Mouse (Mus musculus) embryonic facial prominence, embryonic 13.5 days (tissue): ENCODE measurements around the gene Zfp688. TPM values are rescaled to one million over a fixed set of nuclear protein-coding genes. Genes with fewer than 3 reads are reported as not detected.
"Not testable (repeated sequence)": the region's sequence is repeated elsewhere in the genome, so short reads cannot be mapped to it uniquely, and the experiment has no call there.

Experiments
- ATAC-seq: fragments of 200-750 bp; cut with Nextera tagmentation; 2 replicates; pipeline ENCODE4 v1.8.0; 2017; ENCODE audit warnings: low read depth; ENCODE audit not compliant: insufficient number of reproducible peaks, insufficient read depth, low FRiP score, low TSS enrichment
- H3K27ac ChIP-seq: fragments of 300-500 bp; sonication (generic); 2 replicates; pipeline ENCODE4 v1.5.1; 2015; ENCODE audit warnings: moderate library complexity, mild to moderate bottlenecking, inconsistent platforms
- H3K27me3 ChIP-seq: fragments of 300-500 bp; sonication (generic); 2 replicates; pipeline ENCODE4 v1.6.1; 2015; ENCODE audit warnings: mild to moderate bottlenecking, inconsistent platforms
- H3K36me3 ChIP-seq: fragments of 300-500 bp; sonication (generic); 2 replicates; pipeline ENCODE4 v1.6.1; 2015; ENCODE audit warnings: mild to moderate bottlenecking, inconsistent platforms
- H3K4me1 ChIP-seq: fragments of 300-500 bp; sonication (generic); 2 replicates; pipeline ENCODE4 v1.6.1; 2015; ENCODE audit warnings: inconsistent platforms
- H3K4me2 ChIP-seq: fragments of 300-500 bp; sonication (generic); 2 replicates; pipeline ENCODE4 v1.6.1; 2015; ENCODE audit warnings: moderate library complexity, mild to moderate bottlenecking, inconsistent platforms
- H3K4me3 ChIP-seq: fragments of 300-500 bp; sonication (generic); 2 replicates; pipeline ENCODE4 v1.5.1; 2015; ENCODE audit warnings: mild to moderate bottlenecking, inconsistent platforms
- H3K9ac ChIP-seq: fragments of 300-500 bp; sonication (generic); 2 replicates; pipeline ENCODE4 v1.6.1; 2015; ENCODE audit warnings: mild to moderate bottlenecking, inconsistent platforms
- H3K9me3 ChIP-seq: fragments of 300-500 bp; sonication (generic); 2 replicates; pipeline ENCODE4 v1.6.1; 2016; ENCODE audit warnings: inconsistent platforms
- WGBS: fragments of 180-500 bp; shearing (Covaris S2); methylation state at CpG from one replicate; pipeline ENCODE4 v1.1.7; 2015; ENCODE audit warnings: mixed read lengths; 5-methylcytosine and 5-hydroxymethylcytosine counted together
- polyA plus RNA-seq: library from polyadenylated mRNA; unstranded; fragments of >200 nt; fragmentation: Nextera tagmentation; extraction: Ambion mirVana; gene quantifications from 2 replicates; pipeline ENCODE4 v1.2.1, GENCODE M21; 2015

Gene Zfp688
- polyA plus RNA-seq, 1 experiment from 2014 or later = 29.3 TPM

DNA sequence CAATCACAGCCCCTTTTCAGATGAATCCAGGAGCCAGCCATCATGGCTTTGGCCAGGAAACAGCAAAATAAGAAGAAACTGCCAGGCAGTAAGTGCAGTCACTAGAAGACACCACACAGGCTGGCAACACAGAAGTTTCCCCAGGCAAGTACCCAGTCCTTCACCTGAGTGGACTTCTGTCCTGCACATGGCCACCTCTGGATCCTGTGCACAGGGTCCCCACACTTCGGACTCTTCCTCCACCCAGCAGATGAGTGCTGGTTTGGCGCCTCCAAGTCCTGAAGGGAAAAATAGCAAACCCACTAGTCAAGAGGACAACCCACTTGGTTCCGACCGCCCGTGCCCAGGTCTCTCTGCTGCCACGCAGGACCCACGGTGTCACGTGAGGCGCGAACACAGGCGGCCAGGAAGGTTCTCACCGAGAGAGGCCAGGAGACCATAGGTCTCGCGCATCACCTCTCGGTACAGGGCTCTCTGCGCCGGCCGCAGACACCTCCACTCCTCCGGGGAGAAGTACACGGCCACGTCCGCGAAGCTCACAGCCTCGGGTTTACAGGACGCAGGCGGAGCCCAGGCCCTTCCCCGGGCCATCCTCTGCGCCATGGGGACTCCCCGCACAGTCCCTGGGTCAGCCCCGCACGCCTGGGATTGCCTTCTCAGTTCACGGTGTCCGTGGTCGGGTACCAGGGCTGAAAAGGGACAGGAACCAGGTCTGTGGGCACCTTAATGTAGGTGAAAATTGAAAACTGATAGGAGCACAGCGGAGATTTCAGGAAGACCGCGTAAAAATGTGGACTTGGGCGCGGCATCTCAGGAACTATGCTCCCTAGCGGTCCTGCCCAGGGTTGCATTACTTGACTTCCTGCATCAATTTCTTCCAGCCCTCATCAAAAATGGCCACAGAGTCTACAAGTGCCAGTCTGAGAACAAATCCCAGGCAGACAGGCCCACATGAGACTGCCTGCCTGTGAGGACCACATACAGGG, 15.6 kb downstream of the Zfp688 start, which contains the start of gene Zfp764:
TSS of gene Zfp764 (minus strand) at position 821 of the 986 bp plus-strand sequence.
- Histone ChIP-seq H3K4me2 (peak within 1 kb of the TSS; percentile 91), H3K4me3 (peak within 1 kb of the TSS; percentile 59), H3K9ac (peak within 1 kb of the TSS; percentile 84), H3K27ac (peak within 1 kb of the TSS; percentile 77; the same call in 1 of the 2 replicates)
- H3K27me3 ChIP-seq, H3K4me1 ChIP-seq, H3K9me3 ChIP-seq, H3K36me3 ChIP-seq: not testable (repeated sequence)
- 7% methylated on average over 40 of the region's 40 CpGs for WGBS
- peak; percentile 78 for ATAC-seq

DNA sequence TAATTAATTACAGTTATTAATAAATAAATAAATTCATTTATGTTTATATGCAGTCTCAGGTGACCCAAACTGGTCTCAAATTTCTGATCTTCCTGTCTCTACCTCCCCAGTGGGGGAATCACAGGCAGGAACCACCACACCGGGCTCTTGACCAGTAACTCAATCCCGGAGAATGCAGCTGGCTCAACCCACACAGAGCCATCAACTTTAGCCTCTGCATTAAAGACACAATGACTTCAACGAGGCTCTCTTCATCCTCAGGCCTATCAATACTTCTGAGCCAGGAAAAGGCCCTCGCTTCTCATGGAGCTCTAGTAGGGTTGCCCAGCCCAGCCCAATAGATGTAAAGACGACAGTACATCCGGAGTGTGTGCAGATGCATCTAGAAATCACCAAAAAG, 17.8 kb downstream of the Zfp688 start:
- H3K4me3 ChIP-seq, H3K27ac ChIP-seq, H3K4me1 ChIP-seq, H3K4me2 ChIP-seq, H3K9me3 ChIP-seq, H3K9ac ChIP-seq, H3K27me3 ChIP-seq, H3K36me3 ChIP-seq, ATAC-seq: not testable (repeated sequence)
- WGBS = 94% methylated on average over 6 of the region's 6 CpGs

DNA sequence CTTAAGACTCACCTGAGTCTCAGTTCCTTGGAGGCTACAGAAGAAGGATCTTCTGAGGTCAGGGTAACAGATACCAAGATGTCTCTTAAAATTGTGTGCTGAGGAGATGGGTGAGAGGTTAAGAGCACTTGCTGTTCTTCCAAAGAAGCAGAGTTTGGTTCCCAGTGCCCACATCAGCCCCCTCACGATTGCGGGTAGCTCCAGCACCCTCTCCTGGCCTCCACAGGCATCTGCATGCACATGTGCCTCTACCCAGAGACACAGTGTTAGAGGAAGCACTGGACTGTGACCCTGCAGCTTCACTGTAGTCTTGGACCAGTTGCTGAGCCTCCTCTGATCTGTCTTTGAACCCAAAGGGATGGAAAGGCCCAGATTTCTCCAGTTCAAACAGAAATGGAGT, 18.9 kb downstream of the Zfp688 start:
- WGBS = 47% methylated on average over 2 of the region's 2 CpGs
- Histone ChIP-seq H3K9me3 (peaks cover 6% of the 10 kb centered on the region; the same call in 1 of the 2 replicates), H3K36me3 (peaks cover 8% of the 10 kb centered on the region), H3K27ac (no peak overlapping the region), H3K4me3 (no peak overlapping the region), H3K27me3 (no peaks in the 10 kb centered on the region), H3K9ac (no peak overlapping the region), H3K4me2 (no peak overlapping the region), H3K4me1 (no peaks in the 10 kb centered on the region)
- ATAC-seq = no peak

DNA sequence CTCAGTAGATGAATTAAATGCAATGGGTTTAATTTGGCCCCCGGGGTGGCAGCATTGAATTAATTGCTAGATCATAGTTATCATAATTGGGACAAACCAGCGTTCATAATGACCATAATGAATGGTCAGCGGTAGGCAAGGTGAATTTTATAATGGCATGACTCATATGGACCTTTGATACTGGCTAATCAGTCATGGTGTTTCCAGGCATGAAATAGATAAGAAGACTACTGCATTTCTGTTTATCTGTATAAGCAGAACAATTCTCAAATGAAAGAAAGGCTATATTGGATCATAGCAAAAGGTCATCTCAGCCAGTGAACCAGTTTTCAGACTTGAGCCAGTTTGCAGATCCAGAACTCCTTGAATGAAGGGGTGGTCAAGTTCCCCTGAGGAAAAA, 21.5 kb downstream of the Zfp688 start:
- peaks cover 8% of the 10 kb centered on the region for H3K36me3 ChIP-seq
- ATAC-seq = no peak
- no peaks in the 10 kb centered on the region for H3K4me1 ChIP-seq
- no peak overlapping the region for H3K27ac ChIP-seq
- WGBS = 61% methylated on average over 3 of the region's 3 CpGs
- peaks cover 6% of the 10 kb centered on the region; the same call in 1 of the 2 replicates for H3K9me3 ChIP-seq
- H3K4me2 ChIP-seq = no peak overlapping the region
- H3K9ac ChIP-seq = no peak overlapping the region
- H3K27me3 ChIP-seq = no peaks in the 10 kb centered on the region
- H3K4me3 ChIP-seq = no peak overlapping the region

DNA sequence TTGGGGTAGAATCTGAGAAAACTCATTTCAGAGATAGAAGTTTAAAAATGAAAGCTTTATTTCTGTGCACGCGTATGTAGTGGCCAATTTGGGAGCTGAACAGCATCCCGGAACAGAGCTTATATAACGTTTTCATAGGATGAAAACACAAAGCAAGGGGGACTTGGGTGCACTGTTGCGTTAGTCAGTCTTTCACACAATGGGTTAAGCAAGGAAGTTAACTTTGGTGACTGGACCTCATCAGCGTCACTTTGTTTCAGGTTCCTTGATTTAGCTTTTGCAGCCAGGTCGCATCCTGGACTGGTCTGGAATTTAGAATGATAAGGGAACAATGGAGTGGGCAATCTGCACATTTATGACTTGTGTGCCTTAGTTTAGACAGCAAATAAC, 27.9 kb downstream of the Zfp688 start:
- peak overlapping the region; percentile 88 for H3K27ac ChIP-seq
- H3K9me3 ChIP-seq = no peaks in the 10 kb centered on the region
- H3K4me2 ChIP-seq = peak overlapping the region; percentile 78
- peak overlapping the region; percentile 67 for H3K4me3 ChIP-seq
- no peak for ATAC-seq
- H3K27me3 ChIP-seq = no peaks in the 10 kb centered on the region
- peaks cover 13% of the 10 kb centered on the region for H3K36me3 ChIP-seq
- WGBS = 23% methylated on average over 7 of the region's 7 CpGs
- peaks cover 16% of the 10 kb centered on the region for H3K4me1 ChIP-seq
- peak overlapping the region; percentile 72 for H3K9ac ChIP-seq

DNA sequence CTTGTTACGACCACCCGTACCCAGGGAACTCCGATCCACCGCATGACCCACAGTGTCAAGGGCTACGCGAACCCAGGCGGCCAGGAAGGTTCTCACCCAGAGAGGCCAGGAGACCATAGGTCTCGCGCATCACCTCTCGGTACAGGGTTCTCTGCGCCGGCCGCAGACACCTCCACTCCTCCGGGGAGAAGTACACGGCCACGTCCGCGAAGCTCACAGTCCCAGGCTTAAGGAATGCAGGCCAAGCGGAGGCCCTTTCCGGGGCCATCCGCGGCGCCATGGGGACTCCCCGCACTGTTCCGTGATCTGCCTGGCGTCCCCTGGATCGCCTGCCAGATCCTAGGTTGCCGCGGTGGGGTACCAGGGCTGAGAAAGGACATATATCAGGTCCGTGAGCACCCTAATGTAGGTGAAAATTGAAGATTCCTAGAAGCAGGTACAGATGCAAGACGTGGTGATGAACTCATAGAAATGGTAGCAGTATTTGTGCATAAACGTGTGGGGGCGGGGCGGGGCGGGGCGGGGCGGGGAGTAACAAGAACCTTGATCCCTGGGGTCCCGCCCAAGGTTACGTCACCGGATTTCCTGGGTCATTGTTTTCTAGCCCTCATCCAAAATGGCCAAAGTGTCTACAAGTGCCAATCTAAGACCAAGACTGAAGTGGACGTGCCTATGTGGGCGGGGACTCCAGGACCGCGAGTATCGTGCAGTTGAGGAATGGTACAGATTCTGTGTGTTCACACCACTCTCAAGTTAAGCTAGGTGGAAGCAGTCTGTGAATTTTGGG, 28.5 kb downstream of the Zfp688 start, which contains the start of gene E430018J23Rik:
TSS of gene E430018J23Rik (minus strand) at position 473 of the 787 bp plus-strand sequence.
- no peaks in the 10 kb centered on the region for H3K9me3 ChIP-seq
- H3K9ac ChIP-seq = peak within 1 kb of the TSS; percentile 89
- peaks cover 13% of the 10 kb centered on the region for H3K36me3 ChIP-seq
- H3K27ac ChIP-seq = peak within 1 kb of the TSS; percentile 88
- under 1% methylated on average over 45 of the region's 45 CpGs for WGBS
- peak within 1 kb of the TSS; percentile 67 for H3K4me3 ChIP-seq
- peak within 1 kb of the TSS; percentile 78 for H3K4me2 ChIP-seq
- ATAC-seq = peak; percentile 87
- peaks cover 16% of the 10 kb centered on the region for H3K4me1 ChIP-seq
- no peaks in the 10 kb centered on the region for H3K27me3 ChIP-seq

DNA sequence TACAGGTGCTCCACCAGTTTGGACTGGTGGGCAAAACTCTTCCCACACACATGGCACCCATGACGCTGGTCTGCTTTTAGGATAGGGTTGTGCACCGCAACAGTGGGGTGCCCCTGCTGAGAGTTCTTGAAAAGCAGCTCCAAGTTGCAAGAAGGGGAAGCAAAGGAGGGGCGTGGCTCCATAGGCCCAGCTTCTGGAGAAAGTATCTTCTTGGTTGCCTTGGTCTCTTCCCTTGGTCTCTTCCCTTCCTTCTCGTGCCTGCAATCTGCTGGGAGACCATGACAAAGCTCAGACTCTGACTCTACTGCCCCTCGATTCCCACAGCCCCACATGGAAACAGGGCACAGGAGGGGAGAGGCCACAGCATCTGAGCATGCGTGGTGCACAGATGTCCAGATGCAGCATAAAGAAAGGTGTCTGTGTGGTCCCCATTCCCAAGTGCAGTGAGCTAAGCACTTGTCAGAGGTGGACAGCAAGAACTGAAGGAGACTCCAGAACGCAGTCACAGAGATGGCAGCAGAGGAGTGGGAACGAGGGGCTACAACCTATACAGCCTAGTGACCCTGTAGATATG, 29.5 kb downstream of the Zfp688 start:
- Histone ChIP-seq H3K4me2 (peak overlapping the region; percentile 78), H3K4me3 (peak overlapping the region; percentile 67), H3K4me1 (peaks cover 16% of the 10 kb centered on the region), H3K36me3 (peaks cover 13% of the 10 kb centered on the region), H3K27ac (no peak overlapping the region), H3K9me3 (no peaks in the 10 kb centered on the region), H3K9ac (peak overlapping the region; percentile 89), H3K27me3 (no peaks in the 10 kb centered on the region)
- 85% methylated on average over 8 of the region's 8 CpGs for WGBS
- no peak for ATAC-seq

DNA sequence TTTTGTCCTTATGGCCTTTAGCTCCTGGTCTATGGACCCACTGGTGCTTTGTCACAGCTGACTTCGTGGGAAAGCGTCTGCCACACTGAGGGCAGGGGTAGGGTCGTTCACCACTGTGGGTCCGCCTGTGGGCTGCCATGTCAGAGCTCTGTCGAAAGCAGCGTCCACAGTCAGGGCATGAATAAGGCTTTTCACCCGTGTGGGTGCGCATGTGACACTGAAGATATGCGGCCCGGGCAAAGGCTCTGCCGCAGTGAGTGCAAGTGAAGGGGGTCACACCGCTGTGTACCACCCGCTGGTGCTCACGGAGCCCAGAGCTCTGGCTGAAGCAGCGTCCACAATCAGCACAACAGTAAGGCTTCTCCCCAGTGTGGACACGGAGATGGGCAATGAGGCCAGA, 30.3 kb downstream of the Zfp688 start:
- peaks cover 13% of the 10 kb centered on the region for H3K36me3 ChIP-seq
- H3K9me3 ChIP-seq = no peaks in the 10 kb centered on the region
- H3K27me3 ChIP-seq = no peaks in the 10 kb centered on the region
- peaks cover 16% of the 10 kb centered on the region for H3K4me1 ChIP-seq
- 96% methylated on average over 16 of the region's 16 CpGs for WGBS
- H3K4me3 ChIP-seq = no peak overlapping the region
- H3K9ac ChIP-seq = no peak overlapping the region
- ATAC-seq = no peak
- no peak overlapping the region for H3K27ac ChIP-seq
- no peak overlapping the region for H3K4me2 ChIP-seq

DNA sequence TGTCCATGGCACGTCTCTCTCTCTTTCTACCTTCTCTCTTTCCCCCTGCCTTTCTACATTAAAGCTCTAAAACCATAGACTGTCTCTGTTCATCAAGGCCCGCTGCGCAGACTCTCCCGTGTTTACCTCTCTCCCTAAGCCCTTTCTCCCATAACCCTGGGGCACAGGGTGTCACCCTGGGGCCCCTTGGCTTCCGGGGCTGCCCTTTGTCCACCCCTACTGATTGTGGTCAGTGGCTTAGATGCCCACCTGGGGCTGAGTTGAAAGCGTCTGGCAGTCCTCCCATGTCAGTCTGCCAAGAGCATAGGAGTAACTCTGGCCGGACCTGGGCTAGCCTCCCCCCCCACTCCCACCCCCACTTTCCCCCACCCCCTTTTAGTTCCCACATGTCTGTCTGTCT, 31.6 kb downstream of the Zfp688 start:
- ATAC-seq = no peak
- no peak overlapping the region for H3K4me2 ChIP-seq
- no peak overlapping the region for H3K9ac ChIP-seq
- H3K27me3 ChIP-seq = no peaks in the 10 kb centered on the region
- no peak overlapping the region for H3K27ac ChIP-seq
- peaks cover 16% of the 10 kb centered on the region for H3K4me1 ChIP-seq
- 72% methylated on average over 7 of the region's 7 CpGs for WGBS
- H3K36me3 ChIP-seq = peaks cover 17% of the 10 kb centered on the region
- no peaks in the 10 kb centered on the region for H3K9me3 ChIP-seq
- no peak overlapping the region for H3K4me3 ChIP-seq

DNA sequence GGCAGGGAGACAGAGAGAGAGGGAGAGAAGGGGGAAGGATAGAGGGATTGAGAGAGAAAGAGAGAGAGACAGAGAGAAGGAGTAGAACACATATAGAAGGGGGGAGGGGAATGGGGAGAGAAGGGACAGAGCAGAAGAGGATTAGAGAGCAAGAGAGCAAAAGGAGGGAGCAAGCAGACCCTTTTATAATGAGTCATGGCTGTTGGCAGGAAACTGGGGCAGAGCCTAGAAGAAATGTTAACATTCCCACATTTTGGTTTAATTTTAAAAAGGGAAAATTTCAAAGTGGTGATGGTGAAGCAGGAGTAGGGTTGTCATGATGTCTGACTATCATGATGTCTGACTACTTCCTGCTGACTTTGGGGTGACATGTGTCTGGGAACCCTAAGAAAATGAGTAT, 33.7 kb downstream of the Zfp688 start:
- not testable (repeated sequence) for H3K9ac ChIP-seq, H3K27me3 ChIP-seq, H3K4me3 ChIP-seq, H3K27ac ChIP-seq, ATAC-seq, H3K4me1 ChIP-seq, H3K4me2 ChIP-seq, H3K9me3 ChIP-seq
- peaks cover 32% of the 10 kb centered on the region for H3K36me3 ChIP-seq

DNA sequence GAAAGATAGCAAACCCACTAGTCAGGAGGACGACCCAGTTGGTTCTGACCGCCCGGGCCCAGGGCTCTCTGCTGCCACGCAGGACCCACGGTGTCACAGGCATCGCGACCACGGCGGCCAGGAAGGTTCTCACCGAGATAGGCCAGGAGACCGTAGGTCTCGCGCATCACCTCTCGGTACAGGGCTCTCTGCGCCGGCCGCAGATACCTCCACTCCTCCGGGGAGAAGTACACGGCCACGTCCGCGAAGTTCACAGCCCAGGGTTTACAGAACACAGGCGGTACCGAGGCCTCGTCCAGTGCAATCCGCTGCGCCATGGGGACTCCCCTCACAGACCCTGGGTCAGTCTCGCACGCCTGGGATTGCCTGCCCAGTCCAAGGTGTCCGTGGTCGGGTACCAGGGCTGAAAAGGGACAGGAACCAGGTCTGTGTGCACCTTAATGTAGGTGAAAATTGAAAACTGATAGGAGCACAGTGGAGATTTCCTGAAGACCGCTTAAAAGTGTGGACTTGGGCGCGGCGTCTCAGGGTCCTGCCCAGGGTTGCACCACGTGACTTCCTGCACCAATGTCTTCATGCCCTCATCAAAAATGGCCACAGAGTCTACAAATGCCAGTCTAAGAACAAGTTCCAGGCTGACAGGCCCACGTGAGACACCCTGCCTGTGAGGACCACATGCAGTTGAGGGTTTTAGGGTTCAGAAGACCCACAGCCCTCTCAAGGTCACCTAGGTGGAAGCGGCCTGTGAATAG, 35.1 kb downstream of the Zfp688 start, which contains the start of gene 9130019O22Rik:
TSS of gene 9130019O22Rik (minus strand) at position 526 of the 752 bp plus-strand sequence.
- Histone ChIP-seq H3K4me3 (peak within 1 kb of the TSS; percentile 55), H3K4me2 (peak within 1 kb of the TSS; percentile 68), H3K9me3 (peaks cover 10% of the 10 kb centered on the region), H3K9ac (peak within 1 kb of the TSS; percentile 75), H3K27me3 (no peaks in the 10 kb centered on the region), H3K36me3 (peaks cover 33% of the 10 kb centered on the region), H3K27ac (no peak within 1 kb of the TSS), H3K4me1 (no peaks in the 10 kb centered on the region)
- WGBS = 20% methylated on average over 38 of the region's 38 CpGs
- ATAC-seq = peak; percentile 71; the same call in 1 of the 2 replicates
